Mouse (Mus musculus): ENCODE data around the gene Mvd. TPM values are rescaled to one million over a fixed set of nuclear protein-coding genes. Genes with fewer than 3 reads are reported as not detected.

Mvd gene
- total and polyA plus RNA-seq, 3 experiments: 20.6 to 25.5 TPM; not detected in 1

DNA sequence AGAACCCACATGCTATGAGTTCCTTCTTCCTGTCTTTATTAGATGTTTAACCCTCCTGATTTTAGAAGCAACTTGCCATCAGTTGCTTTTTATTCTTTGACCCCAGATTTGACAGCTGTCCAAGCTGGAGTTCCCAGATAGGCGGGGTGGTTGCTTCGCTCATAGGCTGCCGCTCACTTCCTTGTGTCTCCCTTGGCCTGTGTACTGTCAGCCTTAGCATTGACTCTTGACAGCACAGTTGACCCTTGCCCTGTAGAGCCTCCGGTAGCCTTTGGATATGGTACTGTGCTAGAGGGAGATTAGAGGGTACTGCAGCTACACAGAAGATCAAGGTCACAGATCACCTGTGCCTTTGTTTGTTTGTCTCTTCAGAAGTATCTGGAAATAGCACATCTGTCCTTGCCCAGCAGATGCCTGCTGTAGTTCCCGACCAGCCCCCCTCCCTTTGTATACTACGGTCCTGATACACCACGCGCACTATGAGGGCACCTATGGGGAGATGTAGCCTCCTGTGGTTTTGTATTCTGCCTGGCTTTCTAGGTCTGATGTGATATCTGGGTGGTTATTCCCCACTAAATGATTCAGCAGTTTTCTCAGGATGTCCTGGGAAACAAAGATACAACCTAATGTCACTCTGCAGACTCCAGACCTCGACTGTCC, 37.9 kb downstream of the Mvd start:
- Histone ChIP-seq H3K27ac (ENCODE audit: control insufficient read depth, low read depth, low read length) (no peak overlapping the region), H3K79me2 (ENCODE audit: control insufficient read depth, insufficient read depth, low read length, poor library complexity) (no peaks in the 10 kb centered on the region), H3K36me3 (ENCODE audit: control insufficient read depth in 1 of 2, insufficient read depth in 2 of 2, low read length in 2 of 2) (peaks cover 0 to 37% of the 10 kb centered on the region in 2 experiments; a peak in 3 of 4 replicates), H3K27me3 (ENCODE audit: control insufficient read depth in 1 of 2, insufficient read depth in 2 of 2, low read length in 2 of 2) (no peaks in the 10 kb centered on the region), H3K9ac (ENCODE audit: control insufficient read depth, low read depth, low read length, poor library complexity, severe bottlenecking) (no peak overlapping the region), H3K4me3 (ENCODE audit: control insufficient read depth in 1 of 2, insufficient read depth in 1 of 2, low read depth in 2 of 2, low read length in 2 of 2) (no peak overlapping the region), H3K9me3 (replicated peaks; ENCODE audit: insufficient read depth, low read length) (no peaks in the 10 kb centered on the region), H3K4me1 (ENCODE audit: control insufficient read depth in 1 of 2, insufficient read depth in 2 of 2, low read length in 2 of 2) (peaks cover 2 to 6% of the 10 kb centered on the region in 2 experiments)
- TF ChIP-seq MAZ (IDR thresholded peaks at IDR 0.05; ENCODE audit: low read depth, low read length) (no peak), ETS1 (IDR thresholded peaks at IDR 0.05; ENCODE audit: low read depth, low read length) (peak; percentile 47; the same call in 1 of the 2 replicates), EP300 (IDR thresholded peaks at IDR 0.05; ENCODE audit: low read depth in 1 of 2, low read length in 2 of 2) (0 out of 4 replicates have a peak, but pooled peaks of 1 of the 2 experiments have one; percentile 28), POLR2AphosphoS5 (IDR thresholded peaks at IDR 0.05; ENCODE audit: borderline replicate concordance, low read depth, low read length) (no peak)
- no peak for DNase-seq (ENCODE audit: low read depth, low spot score)

DNA sequence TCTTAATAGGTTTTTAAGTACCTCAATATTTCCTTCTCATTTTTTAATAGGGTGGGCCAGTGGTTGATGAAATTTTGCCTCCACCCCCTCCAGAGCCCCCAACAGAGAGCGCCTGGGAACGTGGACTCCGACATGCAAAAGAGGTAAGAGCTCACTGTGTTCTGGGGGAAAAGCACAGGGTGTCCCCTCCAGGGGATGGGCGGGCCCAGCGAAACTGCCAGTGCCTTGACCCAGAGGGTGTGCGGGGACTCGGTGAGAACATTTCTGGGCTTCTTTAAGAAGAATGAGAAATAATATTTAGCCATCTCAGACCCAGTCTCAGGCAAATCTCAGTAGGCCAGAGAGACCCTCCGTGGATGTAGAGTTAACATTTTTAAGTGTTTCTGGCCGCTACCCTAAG, 45.0 kb downstream of the Mvd start:
- Histone ChIP-seq H3K9ac (ENCODE audit: control insufficient read depth, low read depth, low read length, poor library complexity, severe bottlenecking) (no peak overlapping the region), H3K9me3 (replicated peaks; ENCODE audit: insufficient read depth, low read length) (no peaks in the 10 kb centered on the region), H3K27me3 (ENCODE audit: control insufficient read depth in 1 of 2, insufficient read depth in 2 of 2, low read length in 2 of 2) (no peaks in the 10 kb centered on the region), H3K4me3 (ENCODE audit: control insufficient read depth in 1 of 2, insufficient read depth in 1 of 2, low read depth in 2 of 2, low read length in 2 of 2) (no peak overlapping the region), H3K79me2 (ENCODE audit: control insufficient read depth, insufficient read depth, low read length, poor library complexity) (no peaks in the 10 kb centered on the region), H3K36me3 (ENCODE audit: control insufficient read depth in 1 of 2, insufficient read depth in 2 of 2, low read length in 2 of 2) (peaks cover 0 to 49% of the 10 kb centered on the region in 2 experiments; a peak in 2 of 4 replicates), H3K27ac (ENCODE audit: control insufficient read depth, low read depth, low read length) (no peak overlapping the region), H3K4me1 (ENCODE audit: control insufficient read depth in 1 of 2, insufficient read depth in 2 of 2, low read length in 2 of 2) (no peaks in the 10 kb centered on the region)
- no peak for TF ChIP-seq CTCF (IDR thresholded peaks at IDR 0.05 in 2 of 3, conservative IDR thresholded peaks at IDR 0.05 in 1 of 3; ENCODE audit: control insufficient read depth in 1 of 3, insufficient read depth in 1 of 3, low read depth in 2 of 3, low read length in 3 of 3, poor library complexity in 1 of 3, severe bottlenecking in 1 of 3)
- TF ChIP-seq USF2 (IDR thresholded peaks at IDR 0.05; ENCODE audit: borderline replicate concordance in 1 of 2, insufficient read depth in 1 of 2, low read depth in 1 of 2, low read length in 2 of 2): no peak
- TF ChIP-seq TBP (IDR thresholded peaks at IDR 0.05; ENCODE audit: low read depth, low read length): no peak
- TF ChIP-seq POLR2AphosphoS2 (IDR thresholded peaks at IDR 0.05; ENCODE audit: low read length): no peak
- TF ChIP-seq RCOR1 (IDR thresholded peaks at IDR 0.05; ENCODE audit: low read depth, low read length): no peak
- no peak for TF ChIP-seq ZNF384 (IDR thresholded peaks at IDR 0.05; ENCODE audit: low read depth, low read length)
- TF ChIP-seq MYC (IDR thresholded peaks at IDR 0.05; ENCODE audit: low read depth, low read length): no peak
- TF ChIP-seq JUND (IDR thresholded peaks at IDR 0.05; ENCODE audit: low read depth, low read length): no peak
- no peak for TF ChIP-seq MEF2A (IDR thresholded peaks at IDR 0.05; ENCODE audit: extremely low read depth, insufficient replicate concordance, low read depth, low read length, poor library complexity, severe bottlenecking)
- TF ChIP-seq TAL1 (IDR thresholded peaks at IDR 0.05; ENCODE audit: low read length): no peak
- no peak for TF ChIP-seq NRF1 (IDR thresholded peaks at IDR 0.05; ENCODE audit: insufficient read depth, low read depth, low read length, poor library complexity, severe bottlenecking)
- TF ChIP-seq MAX (IDR thresholded peaks at IDR 0.05; ENCODE audit: low read length): no peak
- no peak for TF ChIP-seq ZC3H11A (IDR thresholded peaks at IDR 0.05; ENCODE audit: low read depth, low read length)
- TF ChIP-seq TCF12 (IDR thresholded peaks at IDR 0.05; ENCODE audit: low read depth, low read length): no peak
- no peak for TF ChIP-seq MAFK (IDR thresholded peaks at IDR 0.05; ENCODE audit: borderline replicate concordance, low read depth, low read length)
- TF ChIP-seq ZMIZ1 (IDR thresholded peaks at IDR 0.05; ENCODE audit: low read depth, low read length): no peak
- TF ChIP-seq GABPA (IDR thresholded peaks at IDR 0.05; ENCODE audit: low read depth, low read length): no peak
- TF ChIP-seq ELF1 (IDR thresholded peaks at IDR 0.05; ENCODE audit: low read depth, low read length): no peak
- TF ChIP-seq BHLHE40 (IDR thresholded peaks at IDR 0.05; ENCODE audit: borderline replicate concordance, low read depth, low read length): no peak
- no peak for DNase-seq (ENCODE audit: low read depth, low spot score)

Measured in MEL (cell line).